Mouse (Mus musculus) liver, embryonic 14.5 days (tissue): ENCODE results near the gene Als2cr12.

ENCODE experiments used
- CTCF ChIP-seq: IDR thresholded peaks from 2 replicates; pipeline ENCODE4 v1.5.1; 2016; ENCODE audit warnings: antibody characterized with exemption, low read depth, control low read depth
- EP300 ChIP-seq: IDR thresholded peaks from 2 replicates; pipeline ENCODE4 v1.6.1; 2016; ENCODE audit warnings: antibody characterized with exemption, low read depth

DNA sequence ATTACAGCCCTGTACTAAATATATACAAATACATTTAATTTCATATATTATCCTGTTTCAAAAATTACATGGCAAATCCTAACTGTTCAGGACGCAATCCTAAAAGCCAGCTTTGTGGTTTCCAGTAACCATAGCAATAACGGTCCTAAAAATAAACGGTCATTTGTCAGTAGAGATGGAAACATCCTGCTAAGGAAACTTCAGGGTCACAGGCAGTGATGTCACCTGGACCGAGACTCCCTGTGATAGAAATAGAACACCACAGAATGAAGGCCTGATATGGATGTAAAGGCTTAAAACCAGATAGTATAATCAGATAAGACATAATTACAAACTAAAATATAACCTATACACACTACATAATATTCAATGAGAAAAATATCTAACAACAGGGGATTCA is 92.1 kb downstream of the Als2cr12 start:
- no peak for TF ChIP-seq CTCF
- TF ChIP-seq EP300, result no peak
